Mouse (Mus musculus) midbrain, embryonic 16.5 days (tissue): ENCODE results near the gene Arglu1. TPM values are rescaled to one million over a fixed set of nuclear protein-coding genes. Genes with fewer than 3 reads are reported as not detected.
A peak's percentile ranks its signal among the peaks of the same experiment; 100 is the strongest.

ENCODE experiments used
- ATAC-seq: fragments of 200-750 bp; cut with Nextera tagmentation; 2 replicates; pipeline ENCODE4 v1.8.0; 2017; ENCODE audit warnings: moderate TSS enrichment
- H3K27ac ChIP-seq: fragments of 300-500 bp; sonication (generic); 2 replicates; pipeline ENCODE4 v1.5.1; 2014; ENCODE audit warnings: mild to moderate bottlenecking, low read length, mixed read lengths
- H3K27me3 ChIP-seq: fragments of 300-500 bp; sonication (generic); 2 replicates; pipeline ENCODE4 v1.6.1; 2014; ENCODE audit warnings: low read depth, low read length, mixed read lengths; ENCODE audit not compliant: control insufficient read depth, insufficient read depth
- H3K36me3 ChIP-seq: fragments of 300-500 bp; sonication (generic); 2 replicates; pipeline ENCODE4 v1.6.1; 2014; ENCODE audit warnings: mild to moderate bottlenecking, low read length, moderate library complexity, mixed read lengths; ENCODE audit not compliant: control insufficient read depth, insufficient read depth
- H3K4me1 ChIP-seq: fragments of 300-500 bp; sonication (generic); 2 replicates; pipeline ENCODE4 v1.6.1; 2014; ENCODE audit warnings: mild to moderate bottlenecking, low read length, mixed read lengths; ENCODE audit not compliant: control insufficient read depth, insufficient read depth
- H3K4me2 ChIP-seq: fragments of 300-500 bp; sonication (generic); 2 replicates; pipeline ENCODE4 v1.6.1; 2014; ENCODE audit warnings: mild to moderate bottlenecking, low read length, mixed read lengths
- H3K4me3 ChIP-seq: fragments of 300-500 bp; sonication (generic); 2 replicates; pipeline ENCODE4 v1.5.1; 2014; ENCODE audit warnings: low read depth, mild to moderate bottlenecking, low read length, moderate library complexity, mixed read lengths
- H3K9ac ChIP-seq: fragments of 300-500 bp; sonication (generic); 2 replicates; pipeline ENCODE4 v1.6.1; 2014; ENCODE audit warnings: low read depth, low read length, mixed read lengths
- H3K9me3 ChIP-seq: fragments of 300-500 bp; sonication (generic); replicated peaks from 2 replicates; pipeline ENCODE4 v1.6.1; 2014; ENCODE audit warnings: mild to moderate bottlenecking, low read length, mixed read lengths; ENCODE audit not compliant: control insufficient read depth, poor library complexity, severe bottlenecking
- WGBS: fragments of 180-500 bp; shearing (Covaris S2); extraction: QIAGEN DNeasy Blood & Tissue Kit; methylation state at CpG from one replicate; pipeline ENCODE4 v1.1.7; 2014; 5-methylcytosine and 5-hydroxymethylcytosine counted together
- microRNA-seq: library from miRNA; unstranded; fragments of <30 nt; microRNA quantifications from one replicate; pipeline ENCODE4, GENCODE M21; 2017
- polyA plus RNA-seq: library from polyadenylated mRNA; unstranded; fragments of >200 nt; fragmentation: Nextera tagmentation; extraction: Ambion mirVana; gene quantifications from 2 replicates; pipeline ENCODE4 v1.2.1, GENCODE M21; 2015

Arglu1 gene
- polyA plus RNA-seq, 1 experiment from 2014 or later: 150 TPM

GRCm38 (mm10) chr8:8619221-8620194, 70.8 kb downstream of the Arglu1 start:
- Histone ChIP-seq H3K27ac (no peak overlapping the region), H3K4me2 (no peak overlapping the region), H3K36me3 (peaks cover 12% of the 10 kb centered on the region), H3K4me3 (no peak overlapping the region), H3K9me3 (no peaks in the 10 kb centered on the region), H3K4me1 (peaks cover 12% of the 10 kb centered on the region), H3K9ac (no peak overlapping the region), H3K27me3 (peaks cover 2% of the 10 kb centered on the region; the same call in 1 of the 2 replicates)
- WGBS: 32% methylated on average over 19 of the region's 19 CpGs
- 0 out of 2 replicates have a peak, but pooled peaks have one; percentile 23 for ATAC-seq

Small RNA genes within 50 kb of the gene (microRNA-seq; reads per million reads assigned to microRNA genes)
- 4.3 reads per million, percentile 21 among the genes with 10 or more reads in this experiment for gene Mir7654

Other genes starting within 250 kb of the Arglu1 start
- 10.0 and 10.8 TPM in 2 replicates for gene Efnb2, start 29.3 kb downstream of the Arglu1 start, polyA plus RNA-seq